Mouse (Mus musculus) lung, adult 2 months (tissue): ENCODE data around the gene Cacna1h.

ENCODE experiments used
- CTCF ChIP-seq: fragments of 200-500 bp; IDR thresholded peaks from 2 replicates; pipeline ENCODE4 v1.5.1; 2011; ENCODE audit warnings: mild to moderate bottlenecking, low read length, control low read depth; ENCODE audit not compliant: insufficient read depth
- POLR2A ChIP-seq: fragments of 200-500 bp; IDR thresholded peaks from 2 replicates; pipeline ENCODE4 v1.6.1; 2011; ENCODE audit warnings: low read depth, mild to moderate bottlenecking, control low read depth, low read length, borderline replicate concordance; ENCODE audit errors: extremely low read depth

- TF ChIP-seq POLR2A: no peak
- no peak for TF ChIP-seq CTCF
These were observed 101.3 kb downstream of the Cacna1h start for GRCm38 (mm10) chr17:25332321-25332720.
